Mouse (Mus musculus): ENCODE data around the gene A630023A22Rik. TPM values are rescaled to one million over a fixed set of nuclear protein-coding genes. Genes with fewer than 3 reads are reported as not detected.

Gene A630023A22Rik
- polyA plus RNA-seq (2015; fragmentation: Nextera tagmentation; extraction: Ambion mirVana): 0.49 TPM in 1 of 2 replicates, not detected in the other

GRCm38 (mm10) chr14:34102601-34103000 is at the start of gene A630023A22Rik:
Gene A630023A22Rik (minus strand): TSS chr14:34102754.
- Histone ChIP-seq H3K9ac (no peak within 1 kb of the TSS), H3K27ac (no peak within 1 kb of the TSS), H3K4me2 (no peak within 1 kb of the TSS), H3K36me3 (no peaks in the 10 kb centered on the region), H3K9me3 (replicated peaks) (no peaks in the 10 kb centered on the region), H3K4me3 (replicated peaks) (no peak within 1 kb of the TSS), H3K4me1 (peaks cover 16% of the 10 kb centered on the region), H3K27me3 (no peaks in the 10 kb centered on the region; the same call in 1 of the 2 replicates)
- 44% methylated on average over 5 of the region's 5 CpGs for WGBS
- no peak for ATAC-seq (replicated peaks; ENCODE audit: low FRiP score)

GRCm38 (mm10) chr14:34152342-34152741 is 49.8 kb upstream of the A630023A22Rik start, which contains the start of gene Npy4r:
Gene Npy4r (minus strand): TSS chr14:34152489.
- WGBS: 9% methylated on average over 16 of the region's 16 CpGs
- Histone ChIP-seq H3K4me1 (peaks cover 31% of the 10 kb centered on the region), H3K27me3 (peaks cover 6% of the 10 kb centered on the region; the same call in 1 of the 2 replicates), H3K36me3 (no peaks in the 10 kb centered on the region), H3K4me3 (replicated peaks) (peak within 1 kb of the TSS; percentile 25), H3K9me3 (replicated peaks) (no peaks in the 10 kb centered on the region), H3K4me2 (peak within 1 kb of the TSS; percentile 56), H3K9ac (no peak within 1 kb of the TSS), H3K27ac (no peak within 1 kb of the TSS)
- peak; percentile 90 for ATAC-seq (replicated peaks; ENCODE audit: low FRiP score)

GRCm38 (mm10) chr14:34142915-34143314 is 40.4 kb upstream of the A630023A22Rik start:
- 94% methylated on average over 10 of the region's 10 CpGs for WGBS
- no peak for ATAC-seq (replicated peaks; ENCODE audit: low FRiP score)
- Histone ChIP-seq H3K4me1 (no peaks in the 10 kb centered on the region), H3K27ac (no peak overlapping the region), H3K27me3 (no peaks in the 10 kb centered on the region), H3K4me2 (no peak overlapping the region), H3K4me3 (replicated peaks) (no peak overlapping the region), H3K36me3 (no peaks in the 10 kb centered on the region), H3K9me3 (replicated peaks) (no peaks in the 10 kb centered on the region), H3K9ac (no peak overlapping the region)

DNA sequence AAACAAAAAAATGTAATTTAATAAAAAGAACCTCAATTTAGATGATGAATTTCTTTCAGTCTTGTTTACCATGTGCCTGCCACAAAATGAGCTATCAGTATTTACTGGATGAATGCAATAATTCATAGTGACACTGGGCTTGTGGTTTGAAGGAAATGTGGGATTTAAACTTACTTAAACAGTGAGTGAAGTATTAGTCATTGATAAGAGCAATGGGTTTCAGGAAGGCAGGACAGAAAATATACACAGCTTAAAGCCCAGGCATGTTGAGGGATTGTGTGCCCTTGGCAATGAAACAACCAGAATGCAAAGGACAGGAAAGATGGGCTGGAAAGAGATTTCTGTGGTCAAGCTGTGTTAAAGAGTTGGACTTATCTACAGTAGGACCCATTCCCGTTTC is 39.8 kb upstream of the A630023A22Rik start:
- 79% methylated on average over 1 of the region's 1 CpGs for WGBS
- Histone ChIP-seq H3K36me3 (no peaks in the 10 kb centered on the region), H3K27ac (no peak overlapping the region), H3K4me1 (no peaks in the 10 kb centered on the region), H3K9me3 (replicated peaks) (no peaks in the 10 kb centered on the region), H3K4me2 (no peak overlapping the region), H3K9ac (no peak overlapping the region), H3K4me3 (replicated peaks) (no peak overlapping the region), H3K27me3 (no peaks in the 10 kb centered on the region)
- ATAC-seq (replicated peaks; ENCODE audit: low FRiP score): no peak

DNA sequence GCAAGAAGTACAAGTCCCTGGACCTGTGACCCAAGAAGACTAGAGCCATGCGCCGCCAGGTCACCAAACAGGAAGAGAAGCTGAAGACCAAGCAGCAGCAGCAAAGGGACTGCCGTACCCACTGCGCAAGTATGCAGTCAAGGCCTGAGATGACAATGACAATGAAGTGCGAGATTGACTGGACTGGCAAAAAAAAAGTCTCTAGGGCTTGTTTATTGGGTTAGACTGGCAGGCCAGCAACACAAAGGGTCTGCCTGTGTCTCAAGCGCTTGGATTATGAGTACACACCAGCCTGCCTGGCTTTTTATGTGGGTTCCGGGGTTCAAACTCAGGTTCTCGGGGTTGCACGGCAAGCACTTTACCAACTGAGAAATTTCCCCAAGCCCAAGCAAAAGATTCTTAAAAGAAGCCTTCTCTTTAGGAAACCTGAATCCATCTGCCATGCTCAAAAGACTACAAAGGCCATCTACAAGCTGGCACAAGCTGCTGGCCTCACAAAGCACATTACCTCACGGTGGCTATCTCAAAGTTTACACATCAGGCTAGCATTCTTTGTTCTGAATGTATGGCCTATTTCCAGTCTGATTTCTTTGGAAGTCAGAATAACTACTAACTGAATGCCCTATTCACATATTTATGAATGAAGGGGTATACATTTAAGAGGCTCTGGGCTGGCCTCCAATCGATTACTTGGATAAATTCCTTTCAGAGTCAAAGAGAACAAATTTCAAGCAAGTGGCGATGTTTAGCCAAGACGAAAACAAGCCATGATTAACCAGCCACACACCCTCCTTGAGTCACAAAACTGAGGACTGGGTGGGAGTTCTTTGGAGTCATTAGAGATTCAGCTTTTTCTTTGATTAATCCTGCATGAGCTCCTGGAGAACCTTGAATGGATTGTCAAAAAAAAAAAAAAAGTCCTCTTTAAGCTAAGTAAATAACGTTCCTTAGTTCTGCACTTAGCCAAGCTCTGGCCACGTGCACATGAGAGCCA is 37.4 kb upstream of the A630023A22Rik start:
- Histone ChIP-seq H3K4me3 (replicated peaks) (no peak overlapping the region), H3K27ac (no peak overlapping the region), H3K9me3 (replicated peaks) (no peaks in the 10 kb centered on the region), H3K36me3 (no peaks in the 10 kb centered on the region), H3K27me3 (no peaks in the 10 kb centered on the region), H3K9ac (no peak overlapping the region), H3K4me1 (no peaks in the 10 kb centered on the region), H3K4me2 (no peak overlapping the region)
- no peak for ATAC-seq (replicated peaks; ENCODE audit: low FRiP score)
- 91% methylated on average over 15 of the region's 15 CpGs for WGBS

GRCm38 (mm10) chr14:34135391-34135790 is 32.8 kb upstream of the A630023A22Rik start:
- Histone ChIP-seq H3K27me3 (no peaks in the 10 kb centered on the region), H3K9ac (no peak overlapping the region), H3K9me3 (replicated peaks) (no peaks in the 10 kb centered on the region), H3K27ac (no peak overlapping the region), H3K4me1 (no peaks in the 10 kb centered on the region), H3K36me3 (no peaks in the 10 kb centered on the region), H3K4me2 (no peak overlapping the region), H3K4me3 (replicated peaks) (no peak overlapping the region)
- no peak for ATAC-seq (replicated peaks; ENCODE audit: low FRiP score)

GRCm38 (mm10) chr14:34131216-34131615 is 28.7 kb upstream of the A630023A22Rik start:
- WGBS: 51% methylated on average over 6 of the region's 6 CpGs
- Histone ChIP-seq H3K9ac (no peak overlapping the region), H3K4me2 (no peak overlapping the region), H3K4me1 (no peaks in the 10 kb centered on the region), H3K27me3 (no peaks in the 10 kb centered on the region), H3K9me3 (replicated peaks) (no peaks in the 10 kb centered on the region), H3K4me3 (replicated peaks) (no peak overlapping the region), H3K27ac (no peak overlapping the region), H3K36me3 (no peaks in the 10 kb centered on the region)
- ATAC-seq (replicated peaks; ENCODE audit: low FRiP score): no peak

- no peak for ATAC-seq (replicated peaks; ENCODE audit: low FRiP score)
- Histone ChIP-seq H3K27ac (no peak overlapping the region), H3K9ac (no peak overlapping the region), H3K36me3 (no peaks in the 10 kb centered on the region), H3K4me1 (peaks cover 27% of the 10 kb centered on the region), H3K4me3 (replicated peaks) (no peak overlapping the region), H3K27me3 (no peaks in the 10 kb centered on the region), H3K9me3 (replicated peaks) (no peaks in the 10 kb centered on the region), H3K4me2 (no peak overlapping the region)
- 95% methylated on average over 4 of the region's 4 CpGs for WGBS
Measured at GRCm38 (mm10) chr14:34121691-34122090, 19.1 kb upstream of the A630023A22Rik start.

- Histone ChIP-seq H3K4me2 (no peak overlapping the region), H3K9ac (no peak overlapping the region), H3K27ac (no peak overlapping the region), H3K4me3 (replicated peaks) (no peak overlapping the region), H3K9me3 (replicated peaks) (no peaks in the 10 kb centered on the region), H3K4me1 (peaks cover 27% of the 10 kb centered on the region), H3K36me3 (no peaks in the 10 kb centered on the region), H3K27me3 (no peaks in the 10 kb centered on the region)
- WGBS: 64% methylated on average over 3 of the region's 3 CpGs
- peak; percentile 79 for ATAC-seq (replicated peaks; ENCODE audit: low FRiP score)
Measured at GRCm38 (mm10) chr14:34120923-34121351, 18.4 kb upstream of the A630023A22Rik start.

DNA sequence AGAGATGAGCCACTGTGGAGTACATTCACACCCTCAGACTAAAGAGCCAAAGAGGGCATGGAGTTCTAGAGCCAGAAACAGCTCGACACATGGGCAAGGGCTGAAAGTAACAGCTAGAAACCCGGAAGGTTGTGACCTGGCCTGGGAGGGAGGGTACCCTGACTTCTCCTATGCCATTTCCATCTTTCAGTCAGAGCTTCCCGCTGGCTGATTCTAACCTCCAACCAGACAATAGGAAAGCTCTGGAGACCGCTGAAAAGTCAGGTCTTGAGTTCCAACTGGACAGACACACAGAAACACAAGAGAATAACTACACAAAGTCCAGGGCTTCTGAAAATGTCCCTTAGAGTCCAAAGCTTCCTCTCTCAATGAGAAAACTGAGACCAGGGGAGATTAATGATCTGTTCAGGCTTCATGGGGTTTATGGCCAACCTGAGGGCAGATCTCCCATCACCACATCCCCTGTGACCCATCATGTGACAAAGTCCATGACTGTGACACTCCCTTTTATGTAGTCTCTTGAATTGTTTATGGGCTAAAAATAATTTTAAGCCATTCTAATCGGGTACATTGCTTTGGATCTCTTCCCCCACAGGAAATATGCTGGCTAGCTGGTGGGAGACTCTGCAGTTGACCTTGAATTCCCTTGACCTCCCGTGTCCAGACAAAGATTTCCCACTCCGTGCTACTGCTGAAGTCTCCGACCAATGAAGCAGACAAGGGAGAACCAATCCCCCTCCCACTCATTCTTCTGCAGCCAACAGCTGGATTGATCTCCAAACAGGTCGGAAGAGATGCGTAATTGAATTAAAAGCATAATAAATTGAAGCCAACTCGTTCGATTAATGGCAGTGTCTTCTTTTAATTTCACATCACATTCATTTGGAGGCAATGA is 17.7 kb upstream of the A630023A22Rik start:
- Histone ChIP-seq H3K4me1 (peaks cover 27% of the 10 kb centered on the region), H3K27ac (peak overlapping the region; percentile 50; the same call in 1 of the 2 replicates), H3K36me3 (no peaks in the 10 kb centered on the region), H3K27me3 (no peaks in the 10 kb centered on the region), H3K9me3 (replicated peaks) (no peaks in the 10 kb centered on the region), H3K4me3 (replicated peaks) (no peak overlapping the region), H3K4me2 (no peak overlapping the region), H3K9ac (no peak overlapping the region)
- peak; percentile 89 for ATAC-seq (replicated peaks; ENCODE audit: low FRiP score)
- 23% methylated on average over 12 of the region's 12 CpGs for WGBS

DNA sequence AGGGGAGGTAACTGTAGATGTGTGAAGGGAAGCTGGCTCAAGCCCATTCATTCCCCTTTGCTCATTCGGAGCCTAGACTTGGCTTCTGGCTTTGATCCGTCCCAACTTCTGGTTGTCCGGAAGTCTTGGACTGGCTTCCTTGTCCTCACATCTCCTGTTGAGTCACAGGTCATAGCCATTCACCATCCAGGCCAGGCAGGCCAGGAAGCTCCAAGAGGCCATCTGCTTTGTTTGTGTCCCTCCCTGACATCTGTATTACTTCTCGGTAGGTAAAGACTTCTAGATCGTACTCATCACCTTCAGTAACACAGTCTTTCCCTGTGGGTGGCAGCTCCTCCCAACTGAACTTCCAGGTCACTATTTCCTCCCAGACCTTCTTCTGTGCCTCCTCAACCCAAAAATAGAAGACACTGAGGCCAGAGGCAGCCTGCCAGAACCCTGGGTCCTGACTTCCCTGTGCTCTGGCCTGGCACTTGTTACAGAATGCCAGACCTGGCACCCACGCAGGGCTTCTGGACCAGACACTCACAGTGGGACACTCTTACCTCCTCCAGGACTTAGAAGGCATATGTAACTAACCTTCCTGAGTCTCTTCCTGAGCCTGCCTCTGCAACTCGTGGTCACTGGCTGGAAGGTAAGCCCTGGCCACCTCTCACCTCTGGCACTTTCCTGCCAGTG is 16.6 kb upstream of the A630023A22Rik start:
- Histone ChIP-seq H3K27ac (no peak overlapping the region), H3K4me1 (peaks cover 27% of the 10 kb centered on the region), H3K36me3 (no peaks in the 10 kb centered on the region), H3K9me3 (replicated peaks) (no peaks in the 10 kb centered on the region), H3K4me2 (no peak overlapping the region), H3K4me3 (replicated peaks) (no peak overlapping the region), H3K9ac (no peak overlapping the region), H3K27me3 (no peaks in the 10 kb centered on the region)
- WGBS: 62% methylated on average over 7 of the region's 7 CpGs
- no peak for ATAC-seq (replicated peaks; ENCODE audit: low FRiP score)

Data from kidney, embryonic 15.5 days (tissue).